Mouse (Mus musculus) heart, adult 11 months (tissue): ENCODE measurements around the gene Olfr808.
A peak's percentile ranks its signal among the peaks of the same experiment; 100 is the strongest.

Source experiments
- DNase-seq: peaks from one replicate; pipeline ENCODE4 v3.0.0; 2022

The Olfr808 gene

DNA sequence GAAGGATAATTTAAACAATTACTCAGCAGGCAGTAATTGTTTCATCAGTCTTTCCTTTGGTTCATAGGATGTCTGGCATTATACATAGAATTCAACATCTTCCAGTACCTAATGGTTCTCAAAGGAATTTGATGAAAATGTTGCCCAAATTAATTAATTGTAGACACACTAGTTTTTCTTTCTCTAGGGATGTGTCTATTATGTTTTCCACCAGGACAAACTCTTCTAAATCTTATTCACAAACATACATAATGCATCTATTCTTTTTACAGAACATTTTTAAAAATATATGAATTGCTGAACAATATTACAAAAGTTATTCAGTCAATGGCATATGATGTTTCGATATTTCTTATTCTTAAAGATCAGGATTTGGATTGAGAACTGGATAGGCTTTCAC lies at the start of gene Olfr808:
Gene Olfr808, plus strand, starts transcription at position 301 of the 400 bp plus-strand sequence.
- DNase-seq: no peak

DNA sequence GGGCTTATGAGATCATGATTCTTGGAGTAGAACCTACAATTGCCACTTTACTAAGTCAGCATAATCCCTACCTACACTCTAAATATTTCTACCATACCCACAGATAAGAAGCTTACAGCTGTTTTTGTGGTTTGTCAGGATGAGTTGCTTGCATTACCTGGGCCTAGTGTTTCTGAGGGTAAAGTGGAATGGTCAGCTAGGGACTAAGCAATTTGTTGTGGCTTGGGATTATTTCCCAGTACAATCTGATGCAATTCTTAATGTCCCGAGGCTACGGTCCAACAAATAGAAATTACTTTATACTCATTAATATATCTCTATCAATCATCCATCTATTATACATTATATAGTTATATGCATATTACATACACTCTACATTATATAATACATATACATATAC lies 36.0 kb upstream of the Olfr808 start, which contains the start of gene Olfr805:
Gene Olfr805, minus strand, starts transcription at position 101 of the 400 bp plus-strand sequence.
- DNase-seq: no peak

DNA sequence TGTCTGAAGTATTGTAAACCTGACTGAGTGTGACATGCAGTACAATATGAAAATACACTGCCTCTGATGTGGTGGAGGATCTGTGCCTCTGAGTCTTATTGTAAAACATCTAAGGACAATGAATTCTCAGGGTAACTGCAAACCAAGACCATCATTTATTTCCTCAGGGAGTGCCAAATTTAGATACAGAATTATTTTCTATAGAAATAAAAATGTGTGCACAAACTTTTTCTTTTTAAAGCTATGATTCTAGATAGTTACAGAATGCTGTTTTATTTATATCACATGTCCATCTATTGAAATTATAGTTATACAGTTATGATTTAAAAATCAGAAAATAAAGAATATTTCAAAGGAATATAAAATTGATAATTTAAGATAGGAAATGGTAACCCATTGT lies 23.5 kb upstream of the Olfr808 start, which contains the start of gene Olfr806:
Gene Olfr806, minus strand, starts transcription at position 101 of the 400 bp plus-strand sequence.
- DNase-seq: no peak

DNA sequence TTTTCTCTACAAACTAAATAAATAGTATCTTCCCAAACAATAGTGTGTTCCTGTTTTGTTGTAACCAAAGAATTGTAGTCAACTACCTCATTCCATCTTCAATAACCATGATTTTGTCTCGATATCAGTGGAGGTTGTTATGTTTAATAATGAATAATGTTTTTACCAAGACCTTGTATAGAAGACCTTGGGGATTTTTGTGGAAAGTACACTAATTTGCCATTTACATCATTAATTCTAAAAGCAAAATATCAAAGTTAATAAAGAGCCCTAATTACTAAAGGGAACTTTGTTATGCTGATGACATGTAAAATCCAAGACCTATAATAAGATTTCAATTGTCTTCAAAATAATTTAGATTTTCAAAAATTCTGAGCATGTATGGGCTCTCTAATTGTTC lies 7.6 kb upstream of the Olfr808 start, which contains the start of gene Olfr807:
Gene Olfr807, minus strand, starts transcription at position 101 of the 400 bp plus-strand sequence.
- DNase-seq: no peak

DNA sequence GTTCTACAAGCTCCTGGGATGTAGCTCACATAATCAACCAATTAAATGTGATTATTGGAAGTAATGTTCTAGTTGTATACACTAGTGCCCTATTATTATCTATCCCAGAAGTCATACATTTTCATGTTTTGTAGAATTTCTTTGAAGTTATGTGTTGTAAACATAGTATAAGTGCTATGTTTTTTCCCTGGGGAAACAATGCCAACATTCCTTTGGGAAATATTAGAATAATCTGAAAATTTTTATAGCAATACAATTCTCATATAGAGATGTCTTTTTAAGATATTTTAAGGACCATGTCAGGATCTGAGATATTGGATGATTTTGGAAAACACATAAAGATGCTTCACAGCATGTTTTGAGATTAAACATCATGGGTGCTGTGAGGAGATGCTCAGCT lies 9.1 kb downstream of the Olfr808 start, which contains the start of gene Olfr809:
Gene Olfr809, plus strand, starts transcription at position 301 of the 400 bp plus-strand sequence.
- DNase-seq: no peak

DNA sequence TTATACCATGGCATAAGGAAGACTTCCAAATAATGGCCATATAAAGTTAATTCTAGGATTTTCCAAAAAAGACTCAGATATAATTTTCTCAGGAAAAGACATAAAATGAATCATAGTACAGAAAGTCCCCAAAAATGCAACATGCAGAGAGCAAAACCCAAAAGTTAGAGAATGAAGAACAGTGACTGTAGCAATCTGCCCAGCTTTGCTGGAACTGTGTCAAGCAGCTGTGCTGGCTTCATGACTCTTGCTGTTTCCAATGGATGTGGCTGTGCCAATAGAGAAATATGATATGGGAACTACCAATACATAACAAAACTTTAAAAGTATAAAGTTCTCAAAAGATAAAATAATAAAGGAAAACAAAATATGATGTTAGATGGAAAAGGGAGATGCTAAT lies 12.8 kb downstream of the Olfr808 start:
- DNase-seq: peak; percentile 69

DNA sequence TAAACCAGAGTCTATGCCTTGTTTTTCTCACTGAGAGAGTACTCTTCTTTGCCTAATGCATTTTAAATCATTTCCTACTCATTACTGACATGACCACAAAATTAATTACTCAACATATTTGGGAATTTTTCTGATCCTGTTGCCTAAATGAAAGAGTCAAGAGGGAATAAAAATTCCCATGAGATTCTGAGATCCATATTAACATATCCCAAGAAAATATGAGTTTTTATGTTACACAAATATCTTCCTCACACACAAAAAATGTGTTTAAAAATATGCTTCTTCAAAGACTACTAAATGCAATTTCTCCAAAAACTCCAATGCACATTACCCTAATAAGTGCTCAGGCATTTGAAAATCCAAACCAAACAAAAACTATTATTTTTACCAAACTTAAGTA lies 29.5 kb downstream of the Olfr808 start, which contains the start of gene Olfr810:
Gene Olfr810, minus strand, starts transcription at position 101 of the 400 bp plus-strand sequence.
- no peak for DNase-seq

DNA sequence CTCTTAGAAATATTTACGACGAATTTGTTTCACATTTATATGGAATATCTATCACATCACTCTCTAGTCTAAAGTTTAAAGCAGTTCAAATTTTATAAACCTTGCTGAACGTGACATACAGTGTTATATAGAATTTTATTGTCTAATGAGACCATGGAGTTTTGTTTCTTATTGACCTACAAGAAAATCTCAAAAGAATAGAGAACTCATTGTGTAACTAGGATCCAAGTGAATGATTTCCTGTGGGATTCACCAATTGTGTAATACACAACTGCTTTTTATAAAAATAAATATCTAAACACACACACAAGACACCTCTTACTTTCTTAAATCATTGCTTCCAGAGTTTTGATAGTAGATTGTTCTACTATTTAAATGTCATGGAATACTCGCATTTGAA lies 39.0 kb downstream of the Olfr808 start, which contains the start of gene Olfr811:
Gene Olfr811, minus strand, starts transcription at position 101 of the 400 bp plus-strand sequence.
- DNase-seq: no peak
